Mouse (Mus musculus) liver, embryonic 14.5 days (tissue): ENCODE data around the gene B3gnt2.

Source experiments
- CTCF ChIP-seq: IDR thresholded peaks from 2 replicates; pipeline ENCODE4 v1.5.1; 2016; ENCODE audit warnings: antibody characterized with exemption, low read depth, control low read depth
- EP300 ChIP-seq: IDR thresholded peaks from 2 replicates; pipeline ENCODE4 v1.6.1; 2016; ENCODE audit warnings: antibody characterized with exemption, low read depth

DNA sequence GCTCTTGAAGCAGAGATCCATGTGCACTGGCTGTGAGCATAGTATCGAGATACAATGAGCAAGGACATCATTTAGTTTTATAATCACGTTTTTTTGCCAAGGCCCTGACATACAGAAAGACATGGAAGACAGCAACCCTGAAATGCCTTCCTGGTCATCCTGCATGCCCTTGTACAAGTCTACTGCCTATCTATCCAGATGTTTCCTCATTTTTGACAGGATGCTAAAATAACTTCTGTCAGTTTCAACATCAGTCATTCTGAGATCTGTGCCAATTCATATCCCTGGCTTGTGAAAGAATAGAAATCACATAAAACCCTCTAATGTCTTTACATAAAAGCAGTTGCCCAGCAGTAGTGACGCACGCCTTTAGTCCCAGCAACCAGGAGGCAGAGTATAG, 36.4 kb upstream of the B3gnt2 start:
- TF ChIP-seq CTCF (no peak), EP300 (no peak)
